Comparison of ENCODE assay signal across 28 mouse cellular contexts in genomic region chr6:34146042-34146441, GRCm38 (mm10). TPM values are rescaled to one million over a fixed set of nuclear protein-coding genes. Genes with fewer than 3 reads are reported as not detected.
DNase-seq lines count a peak whose midpoint lies in the region; ATAC-seq lines count a peak whose summit lies in the region.
"Had no signal": no experiment of that assay in that cellular context is flagged by ENCODE, and none has a peak within 500 bp of the region (broad histone marks: within the 10 kb centered on the region; RNA-seq: fewer than 3 reads in every experiment).

No protein-coding gene starts in this region.

- H3K36me3 ChIP-seq in kidney, embryonic 16.5 days (ENCODE audit: insufficient read depth, low read length): no peaks in the 10 kb centered on the region
- no peaks in the 10 kb centered on the region for H3K36me3 ChIP-seq in lung, embryonic 15.5 days
- H3K36me3 ChIP-seq: embryonic facial prominence, embryonic 13.5 days; forebrain, embryonic 10.5 days; forebrain, embryonic 15.5 days; heart, embryonic 12.5 days; liver, embryonic 12.5 days; midbrain, embryonic 13.5 days had no signal

- 26% methylated on average over 6 of the region's 6 CpGs for WGBS in kidney, embryonic 16.5 days
- 26% methylated on average over 6 of the region's 6 CpGs for WGBS in lung, embryonic 15.5 days

- DNase-seq in kidney, adult 11 months: no peak
- no peak for DNase-seq in lung, adult 18-20 months
- peak; percentile 15 for DNase-seq in NIH3T3 (ENCODE audit: low read depth)
- peak; percentile 2 for DNase-seq in lung, postnatal 14 days
- no peak for DNase-seq in thymus, postnatal 10 days (ENCODE audit: low spot score in 2 of 2)
- DNase-seq in layer of hippocampus, postnatal 14 days (ENCODE audit: low spot score in 2 of 2): no peak
- DNase-seq: adrenal gland, postnatal 25 days; cerebellum, adult 11-12 months; cerebellum, adult 9-11 months; gastrocnemius, postnatal 25 days; heart, adult 18-20 months; heart, postnatal 4 days; layer of hippocampus, postnatal 36 days; left cerebral cortex, postnatal 4 days; liver, postnatal 0 days; thymus, postnatal 25 days had no signal

- H3K27ac ChIP-seq in kidney, embryonic 16.5 days (ENCODE audit: low read length): peak overlapping the region; percentile 31; the same call in 1 of the 2 replicates
- H3K27ac ChIP-seq in lung, embryonic 15.5 days: peak overlapping the region; percentile 21; the same call in 1 of the 2 replicates
- H3K27ac ChIP-seq: embryonic facial prominence, embryonic 13.5 days; forebrain, embryonic 10.5 days; forebrain, embryonic 15.5 days; hindbrain, embryonic 14.5 days; layer of hippocampus, adult 2 months; liver, embryonic 12.5 days; midbrain, embryonic 13.5 days had no signal

- no peak overlapping the region for H3K4me3 ChIP-seq in kidney, embryonic 16.5 days (ENCODE audit: low read length)
- no peak overlapping the region for H3K4me3 ChIP-seq in lung, embryonic 15.5 days
- H3K4me3 ChIP-seq: embryonic facial prominence, embryonic 13.5 days; forebrain, embryonic 10.5 days; forebrain, embryonic 15.5 days; heart, embryonic 12.5 days; layer of hippocampus, adult 2 months; liver, embryonic 12.5 days; megakaryocyte, embryonic 14.5 days; midbrain, embryonic 13.5 days had no signal

- H3K27me3 ChIP-seq in kidney, embryonic 16.5 days (ENCODE audit: insufficient read depth, low read length): no peaks in the 10 kb centered on the region
- H3K27me3 ChIP-seq in lung, embryonic 15.5 days: no peaks in the 10 kb centered on the region
- H3K27me3 ChIP-seq: embryonic facial prominence, embryonic 13.5 days; forebrain, embryonic 15.5 days; heart, embryonic 12.5 days; liver, embryonic 12.5 days; megakaryocyte, embryonic 14.5 days; midbrain, embryonic 13.5 days had no signal

- ATAC-seq in kidney, embryonic 16.5 days (ENCODE audit: low FRiP score, low TSS enrichment): no peak
- ATAC-seq in lung, embryonic 15.5 days (ENCODE audit: borderline replicate concordance, extremely low read depth, low FRiP score, low TSS enrichment): no peak
- ATAC-seq: forebrain, embryonic 15.5 days; intestine, postnatal 0 days; liver, embryonic 12.5 days; liver, postnatal 0 days; midbrain, embryonic 13.5 days had no signal

- H3K4me1 ChIP-seq in kidney, embryonic 16.5 days (ENCODE audit: insufficient read depth, low read length): peaks cover 10% of the 10 kb centered on the region; the same call in 1 of the 2 replicates
- 0 out of 2 replicates have a peak, but pooled peaks cover 9% of the 10 kb centered on the region for H3K4me1 ChIP-seq in lung, embryonic 15.5 days
- H3K4me1 ChIP-seq: embryonic facial prominence, embryonic 13.5 days; forebrain, embryonic 10.5 days; heart, embryonic 12.5 days; liver, embryonic 12.5 days; megakaryocyte, embryonic 14.5 days; midbrain, embryonic 13.5 days had no signal

- H3K9ac ChIP-seq in kidney, embryonic 16.5 days (replicated peaks; ENCODE audit: low read length): no peak overlapping the region
- H3K9ac ChIP-seq in lung, embryonic 15.5 days: no peak overlapping the region
- H3K9ac ChIP-seq: embryonic facial prominence, embryonic 13.5 days; forebrain, embryonic 15.5 days; heart, embryonic 12.5 days; hindbrain, embryonic 14.5 days; liver, embryonic 12.5 days; liver, postnatal 0 days; midbrain, embryonic 13.5 days had no signal

- H3K9me3 ChIP-seq in kidney, embryonic 16.5 days (ENCODE audit: low read length): peaks cover 7% of the 10 kb centered on the region
- no peaks in the 10 kb centered on the region for H3K9me3 ChIP-seq in lung, embryonic 15.5 days
- H3K9me3 ChIP-seq: forebrain, embryonic 10.5 days; forebrain, embryonic 15.5 days; heart, embryonic 12.5 days; liver, embryonic 12.5 days had no signal

- 0 out of 2 replicates have a peak overlapping the region, but pooled peaks have one; percentile 9 for H3K4me2 ChIP-seq in kidney, embryonic 16.5 days (replicated peaks; ENCODE audit: low read depth, low read length)
- H3K4me2 ChIP-seq in lung, embryonic 15.5 days: no peak overlapping the region
- H3K4me2 ChIP-seq: embryonic facial prominence, embryonic 13.5 days; forebrain, embryonic 15.5 days; heart, embryonic 12.5 days; hindbrain, embryonic 14.5 days; liver, embryonic 12.5 days; midbrain, embryonic 13.5 days had no signal

RNA-seq across cellular contexts. Expression of gene Slc35b4, which starts 30.9 kb away (rescaled TPM):
- 81.6 and 86.0 TPM in 2 replicates for polyA plus RNA-seq in kidney, embryonic 16.5 days (2015; fragmentation: Nextera tagmentation; extraction: Ambion mirVana)
- 59.2 and 61.8 TPM in 2 replicates for polyA plus RNA-seq in lung, embryonic 15.5 days (2015; fragmentation: Nextera tagmentation; extraction: Ambion mirVana)
- 10 to 100 TPM; 45.7 to 45.9 TPM for total RNA-seq in layer of hippocampus, postnatal 14 days (2021)

Comparison
In these comparisons a context has a peak if more than half of its experiments do, and no peak if none do; other contexts are left out.
1. DNase-seq: peak in NIH3T3 (single experiment) and lung, postnatal 14 days (single experiment); none in kidney, adult 11 months (single experiment), lung, adult 18-20 months (0 of 2), thymus, postnatal 10 days (0 of 2) and layer of hippocampus, postnatal 14 days (0 of 2).